Mouse (Mus musculus) 416B (cell line): ENCODE measurements at regions not wholly inside any gene's neighbourhood (a gene's known extent, or its start where the extent isn't known, plus 50 kb on each side); places are given as distances from the start of the nearest gene placed in this dataset.
A peak's percentile ranks its signal among the peaks of the same experiment; 100 is the strongest.

ENCODE experiments used
- DNase-seq: peaks from one replicate; pipeline ENCODE4 v3.0.0; 2011; ENCODE audit warnings: low read depth

- no peak for DNase-seq
Observed at GRCm38 (mm10) chr9:68463637-68464304, 189.8 kb upstream of the Rora start.

GRCm38 (mm10) chr9:68466671-68467070 lies 186.9 kb upstream of the Rora start:
- no peak for DNase-seq

GRCm38 (mm10) chr9:68476391-68476790 lies 177.2 kb upstream of the Rora start:
- DNase-seq, result no peak

- DNase-seq, result no peak
Observed at GRCm38 (mm10) chr9:68477466-68477865, 176.1 kb upstream of the Rora start.

- DNase-seq, result no peak
Observed at GRCm38 (mm10) chr9:68486646-68487045, 166.9 kb upstream of the Rora start.

- no peak for DNase-seq
Observed at GRCm38 (mm10) chr9:68491151-68491550, 162.4 kb upstream of the Rora start.

- no peak for DNase-seq
Observed at GRCm38 (mm10) chr9:68521218-68521617, 132.4 kb upstream of the Rora start.

- no peak for DNase-seq
Observed at GRCm38 (mm10) chr9:68561767-68562552, 91.6 kb upstream of the Rora start.

GRCm38 (mm10) chr9:68563206-68563605 lies 90.4 kb upstream of the Rora start:
- no peak for DNase-seq

GRCm38 (mm10) chr9:68585751-68586150 lies 67.8 kb upstream of the Rora start:
- no peak for DNase-seq

GRCm38 (mm10) chr9:68591023-68591422 lies 62.6 kb upstream of the Rora start:
- no peak for DNase-seq

- peak; percentile 3 for DNase-seq
Observed at GRCm38 (mm10) chr9:68592976-68593375, 60.6 kb upstream of the Rora start.

- DNase-seq, result no peak
Observed at GRCm38 (mm10) chr9:68594586-68594985, 59.0 kb upstream of the Rora start.
